Mouse (Mus musculus) intestine, embryonic 14.5 days (tissue): Measurements from ENCODE around the gene Plekho2. TPM values are rescaled to one million over a fixed set of nuclear protein-coding genes. Genes with fewer than 3 reads are reported as not detected.

Source experiments
- polyA plus RNA-seq: library from polyadenylated mRNA; unstranded; fragments of >200 nt; fragmentation: Nextera tagmentation; extraction: Ambion mirVana; gene quantifications from 2 replicates; pipeline ENCODE4 v1.2.1, GENCODE M21; 2014

Gene Plekho2
- polyA plus RNA-seq, 1 experiment from 2014 or later: 11.9 TPM

Other genes starting within 250 kb of the Plekho2 start
- gene Pdcd7, start 233.9 kb downstream of the Plekho2 start, polyA plus RNA-seq: 9.2 and 11.2 TPM in 2 replicates
- gene Ubap1l, start 219.0 kb downstream of the Plekho2 start, polyA plus RNA-seq: 0.13 and 0.39 TPM in 2 replicates
- 0.66 and 1.1 TPM in 2 replicates for gene Kbtbd13, start 188.4 kb downstream of the Plekho2 start, polyA plus RNA-seq
- gene Rasl12, start 181.5 kb downstream of the Plekho2 start, polyA plus RNA-seq: 2.6 and 2.7 TPM in 2 replicates
- gene Slc51b, start 157.1 kb downstream of the Plekho2 start, polyA plus RNA-seq: 0.36 and 0.80 TPM in 2 replicates
- 19.5 and 20.2 TPM in 2 replicates for gene Mtfmt, start 144.3 kb downstream of the Plekho2 start, polyA plus RNA-seq
- gene Spg21, start 119.1 kb downstream of the Plekho2 start, polyA plus RNA-seq: 85.9 and 92.8 TPM in 2 replicates
- gene Ankdd1a, start 59.8 kb downstream of the Plekho2 start, polyA plus RNA-seq: not detected in 2 replicates
- gene Pif1, start 7.1 kb upstream of the Plekho2 start, polyA plus RNA-seq: 8.1 and 9.9 TPM in 2 replicates
- 28.2 and 32.3 TPM in 2 replicates for gene Rbpms2, start 49.6 kb upstream of the Plekho2 start, polyA plus RNA-seq
- gene Oaz2, start 88.0 kb upstream of the Plekho2 start, polyA plus RNA-seq: 166 and 184 TPM in 2 replicates
- gene Zfp609, start 247.5 kb upstream of the Plekho2 start, polyA plus RNA-seq: 7.8 and 7.9 TPM in 2 replicates